Mouse (Mus musculus) forebrain, embryonic 16.5 days (tissue): ENCODE measurements around the gene Rsph1. TPM values are rescaled to one million over a fixed set of nuclear protein-coding genes. Genes with fewer than 3 reads are reported as not detected.

Experiments used
- ATAC-seq: fragments of 200-750 bp; cut with Nextera tagmentation; 2 replicates; pipeline ENCODE4 v1.8.0; 2017; ENCODE audit warnings: mild to moderate bottlenecking, moderate library complexity
- H3K27ac ChIP-seq: fragments of 300-500 bp; sonication (generic); 2 replicates; pipeline ENCODE4 v1.5.1; 2014; ENCODE audit warnings: low read length, control low read depth
- H3K27me3 ChIP-seq: fragments of 300-500 bp; sonication (generic); replicated peaks from 2 replicates; pipeline ENCODE4 v1.6.1; 2014; ENCODE audit warnings: low read length; ENCODE audit not compliant: control insufficient read depth, insufficient read depth
- H3K36me3 ChIP-seq: fragments of 300-500 bp; sonication (generic); 2 replicates; pipeline ENCODE4 v1.6.1; 2014; ENCODE audit not compliant: control insufficient read depth, insufficient read depth
- H3K4me1 ChIP-seq: fragments of 300-500 bp; sonication (generic); replicated peaks from 2 replicates; pipeline ENCODE4 v1.6.1; 2014; ENCODE audit warnings: low read length; ENCODE audit not compliant: control insufficient read depth, insufficient read depth
- H3K4me2 ChIP-seq: fragments of 300-500 bp; sonication (generic); 2 replicates; pipeline ENCODE4 v1.6.1; 2014; ENCODE audit warnings: mild to moderate bottlenecking, low read length, control low read depth
- H3K4me3 ChIP-seq: fragments of 300-500 bp; sonication (generic); replicated peaks from 2 replicates; pipeline ENCODE4 v1.5.1; 2014; ENCODE audit warnings: mild to moderate bottlenecking, low read length, control low read depth
- H3K9ac ChIP-seq: fragments of 300-500 bp; sonication (generic); replicated peaks from 2 replicates; pipeline ENCODE4 v1.6.1; 2014; ENCODE audit warnings: low read depth, low read length, control low read depth
- H3K9me3 ChIP-seq: fragments of 300-500 bp; sonication (generic); 2 replicates; pipeline ENCODE4 v1.6.1; 2016; ENCODE audit warnings: low read length; ENCODE audit not compliant: control insufficient read depth
- WGBS: fragments of 180-500 bp; shearing (Covaris S2); extraction: QIAGEN DNeasy Blood & Tissue Kit; methylation state at CpG from one replicate; pipeline ENCODE4 v1.1.7; 2014; 5-methylcytosine and 5-hydroxymethylcytosine counted together
- polyA plus RNA-seq: library from polyadenylated mRNA; unstranded; fragments of >200 nt; fragmentation: Nextera tagmentation; extraction: Ambion mirVana; gene quantifications from 2 replicates; pipeline ENCODE4 v1.2.1, GENCODE M21; 2015

Gene Rsph1
- 3.7 and 4.5 TPM in 2 replicates for polyA plus RNA-seq

GRCm38 (mm10) chr17:31276922-31277918 lies at the start of gene Rsph1:
Gene Rsph1, minus strand, starts transcription at chr17:31277383.
- H3K27me3 ChIP-seq, result no peaks in the 10 kb centered on the region
- H3K9ac ChIP-seq, result peak within 1 kb of the TSS; percentile 49
- 10% methylated on average over 44 of the region's 44 CpGs for WGBS
- H3K4me3 ChIP-seq, result peak within 1 kb of the TSS; percentile 48
- H3K36me3 ChIP-seq, result no peaks in the 10 kb centered on the region
- no peak within 1 kb of the TSS for H3K27ac ChIP-seq
- peak; percentile 93 for ATAC-seq
- H3K4me1 ChIP-seq, result peaks cover 8% of the 10 kb centered on the region
- peak within 1 kb of the TSS; percentile 84 for H3K4me2 ChIP-seq
- H3K9me3 ChIP-seq, result no peaks in the 10 kb centered on the region

- H3K4me1 ChIP-seq, result peaks cover 4% of the 10 kb centered on the region; the same call in 1 of the 2 replicates
- 48% methylated on average over 9 of the region's 9 CpGs for WGBS
- ATAC-seq, result no peak
- no peaks in the 10 kb centered on the region for H3K9me3 ChIP-seq
- H3K27me3 ChIP-seq, result no peaks in the 10 kb centered on the region
- no peak overlapping the region for H3K4me3 ChIP-seq
- H3K27ac ChIP-seq, result no peak overlapping the region
- H3K36me3 ChIP-seq, result peaks cover 3% of the 10 kb centered on the region; the same call in 1 of the 2 replicates
- no peak overlapping the region for H3K9ac ChIP-seq
- no peak overlapping the region for H3K4me2 ChIP-seq
These were observed 49.2 kb upstream of the Rsph1 start for GRCm38 (mm10) chr17:31326220-31326852.

- H3K9ac ChIP-seq, result no peak overlapping the region
- H3K9me3 ChIP-seq, result no peaks in the 10 kb centered on the region
- H3K36me3 ChIP-seq, result peaks cover 3% of the 10 kb centered on the region; the same call in 1 of the 2 replicates
- no peaks in the 10 kb centered on the region for H3K27me3 ChIP-seq
- no peak overlapping the region for H3K4me3 ChIP-seq
- no peak overlapping the region for H3K27ac ChIP-seq
- peaks cover 6% of the 10 kb centered on the region; the same call in 1 of the 2 replicates for H3K4me1 ChIP-seq
- 78% methylated on average over 13 of the region's 13 CpGs for WGBS
- H3K4me2 ChIP-seq, result no peak overlapping the region
- ATAC-seq, result peak; percentile 31; the same call in 1 of the 2 replicates
These were observed 48.5 kb upstream of the Rsph1 start for GRCm38 (mm10) chr17:31325451-31326219.

- 95% methylated on average over 8 of the region's 8 CpGs for WGBS
- Histone ChIP-seq H3K4me3 (no peak overlapping the region), H3K36me3 (peaks cover 3% of the 10 kb centered on the region; the same call in 1 of the 2 replicates), H3K4me1 (peaks cover 6% of the 10 kb centered on the region; the same call in 1 of the 2 replicates), H3K4me2 (no peak overlapping the region), H3K27me3 (no peaks in the 10 kb centered on the region), H3K27ac (no peak overlapping the region), H3K9me3 (no peaks in the 10 kb centered on the region), H3K9ac (no peak overlapping the region)
- no peak for ATAC-seq
These were observed 47.0 kb upstream of the Rsph1 start for GRCm38 (mm10) chr17:31324227-31324626.

GRCm38 (mm10) chr17:31323379-31323778 lies 46.2 kb upstream of the Rsph1 start:
- H3K9ac ChIP-seq, result no peak overlapping the region
- H3K27me3 ChIP-seq, result no peaks in the 10 kb centered on the region
- ATAC-seq, result no peak
- H3K9me3 ChIP-seq, result no peaks in the 10 kb centered on the region
- H3K4me3 ChIP-seq, result no peak overlapping the region
- H3K27ac ChIP-seq, result no peak overlapping the region
- H3K36me3 ChIP-seq, result peaks cover 3% of the 10 kb centered on the region; the same call in 1 of the 2 replicates
- H3K4me2 ChIP-seq, result no peak overlapping the region
- WGBS, result 85% methylated on average over 4 of the region's 4 CpGs
- H3K4me1 ChIP-seq, result peaks cover 6% of the 10 kb centered on the region; the same call in 1 of the 2 replicates

- H3K27ac ChIP-seq, result no peak overlapping the region
- peaks cover 3% of the 10 kb centered on the region; the same call in 1 of the 2 replicates for H3K36me3 ChIP-seq
- no peaks in the 10 kb centered on the region for H3K9me3 ChIP-seq
- no peaks in the 10 kb centered on the region for H3K27me3 ChIP-seq
- no peak overlapping the region for H3K4me3 ChIP-seq
- H3K9ac ChIP-seq, result no peak overlapping the region
- no peak overlapping the region for H3K4me2 ChIP-seq
- no peak for ATAC-seq
- 85% methylated on average over 4 of the region's 4 CpGs for whole genome bisulfite sequencing
- H3K4me1 ChIP-seq, result peaks cover 6% of the 10 kb centered on the region; the same call in 1 of the 2 replicates
These were observed 45.3 kb upstream of the Rsph1 start for GRCm38 (mm10) chr17:31322446-31322845.

- ATAC-seq, result no peak
- H3K4me2 ChIP-seq, result no peak overlapping the region
- H3K27ac ChIP-seq, result no peak overlapping the region; the same call in 1 of the 2 replicates
- peaks cover 3% of the 10 kb centered on the region; the same call in 1 of the 2 replicates for H3K36me3 ChIP-seq
- H3K4me1 ChIP-seq, result peaks cover 4% of the 10 kb centered on the region; the same call in 1 of the 2 replicates
- no peak overlapping the region for H3K4me3 ChIP-seq
- 64% methylated on average over 12 of the region's 12 CpGs for WGBS
- no peaks in the 10 kb centered on the region for H3K9me3 ChIP-seq
- no peaks in the 10 kb centered on the region for H3K27me3 ChIP-seq
- no peak overlapping the region for H3K9ac ChIP-seq
These were observed 44.2 kb upstream of the Rsph1 start for GRCm38 (mm10) chr17:31321425-31321824.

GRCm38 (mm10) chr17:31318906-31319767 lies 42.0 kb upstream of the Rsph1 start:
- 91% methylated on average over 19 of the region's 19 CpGs for WGBS

More at GRCm38 (mm10) chr17:31318906-31319767, 42.0 kb upstream of the Rsph1 start:
- H3K4me3 ChIP-seq, result no peak overlapping the region
- ATAC-seq, result no peak
- no peak overlapping the region for H3K4me2 ChIP-seq
- no peak overlapping the region for H3K27ac ChIP-seq
- H3K9ac ChIP-seq, result no peak overlapping the region
- H3K4me1 ChIP-seq, result peaks cover 5% of the 10 kb centered on the region; the same call in 1 of the 2 replicates
- H3K9me3 ChIP-seq, result no peaks in the 10 kb centered on the region
- H3K27me3 ChIP-seq, result no peaks in the 10 kb centered on the region
- peaks cover 3% of the 10 kb centered on the region; the same call in 1 of the 2 replicates for H3K36me3 ChIP-seq
